Mouse (Mus musculus) monocyte, adult 5-6 weeks (primary cell): ENCODE results near the gene Ccdc88c. TPM values are rescaled to one million over a fixed set of nuclear protein-coding genes. Genes with fewer than 3 reads are reported as not detected.

ENCODE experiments used
- ATAC-seq: fragments of 153-309, 156-312 bp; replicated peaks from 2 replicates; pipeline ENCODE4 v1.8.0; 2017; ENCODE audit warnings: mild to moderate bottlenecking; ENCODE audit not compliant: low TSS enrichment, insufficient number of reproducible peaks, severe bottlenecking, poor library complexity, low FRiP score
- total RNA-seq: library from RNA; stranded (forward); fragments of 200-1000, 200-491, 200-594 nt; gene quantifications from 3 replicates; pipeline ENCODE4 v1.2.3, GENCODE M21; 2017

Gene Ccdc88c
- total RNA-seq, 1 experiment from 2014 or later, result 350 TPM

DNA sequence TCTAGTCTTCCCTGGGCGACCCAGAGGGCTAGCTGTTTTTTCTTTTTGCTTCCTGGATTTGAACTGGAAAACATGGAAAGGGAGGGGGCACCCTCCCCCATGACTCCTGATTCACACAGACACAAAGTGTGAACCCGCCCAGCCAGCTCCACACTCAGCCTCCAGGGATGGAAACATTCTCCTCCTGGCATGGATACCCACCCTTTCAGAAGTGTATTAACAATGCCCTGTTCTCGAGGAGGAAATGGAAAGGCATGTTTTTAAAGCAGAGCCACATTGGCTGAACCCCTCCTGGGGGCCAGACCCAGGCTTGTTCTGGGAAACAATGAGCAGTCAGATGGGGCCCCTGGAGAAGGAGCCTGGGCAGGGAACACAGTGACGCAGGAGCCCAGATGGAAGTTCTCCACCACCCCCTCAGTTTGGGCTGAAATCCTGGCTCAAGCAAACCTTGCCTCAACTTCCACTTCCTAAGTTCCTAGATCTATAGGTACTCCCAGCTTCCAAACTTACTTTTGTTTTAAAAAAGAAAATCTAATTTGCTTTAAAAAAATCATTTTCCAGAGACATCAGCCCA is 160.7 kb downstream of the Ccdc88c start:
- no peak for ATAC-seq

DNA sequence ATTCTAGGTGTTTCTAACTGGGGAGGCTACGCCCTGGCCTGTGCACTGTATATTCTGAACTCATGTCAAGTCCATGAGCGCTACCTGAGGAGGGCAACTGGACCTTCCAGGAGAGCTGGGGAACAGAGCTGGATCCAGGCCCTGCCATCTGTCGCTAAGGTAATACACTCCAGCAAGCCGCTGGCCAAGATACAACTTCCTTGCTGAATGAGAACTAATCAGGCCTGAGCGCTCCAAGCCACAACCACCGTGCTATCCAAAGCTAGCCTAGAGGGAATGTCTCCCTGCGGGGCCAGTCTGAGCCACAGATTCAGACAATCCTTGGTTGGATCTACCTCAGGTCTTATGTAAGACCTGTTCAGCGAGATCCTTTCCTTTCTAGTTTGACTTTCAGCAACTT is 161.8 kb downstream of the Ccdc88c start:
- no peak for ATAC-seq

DNA sequence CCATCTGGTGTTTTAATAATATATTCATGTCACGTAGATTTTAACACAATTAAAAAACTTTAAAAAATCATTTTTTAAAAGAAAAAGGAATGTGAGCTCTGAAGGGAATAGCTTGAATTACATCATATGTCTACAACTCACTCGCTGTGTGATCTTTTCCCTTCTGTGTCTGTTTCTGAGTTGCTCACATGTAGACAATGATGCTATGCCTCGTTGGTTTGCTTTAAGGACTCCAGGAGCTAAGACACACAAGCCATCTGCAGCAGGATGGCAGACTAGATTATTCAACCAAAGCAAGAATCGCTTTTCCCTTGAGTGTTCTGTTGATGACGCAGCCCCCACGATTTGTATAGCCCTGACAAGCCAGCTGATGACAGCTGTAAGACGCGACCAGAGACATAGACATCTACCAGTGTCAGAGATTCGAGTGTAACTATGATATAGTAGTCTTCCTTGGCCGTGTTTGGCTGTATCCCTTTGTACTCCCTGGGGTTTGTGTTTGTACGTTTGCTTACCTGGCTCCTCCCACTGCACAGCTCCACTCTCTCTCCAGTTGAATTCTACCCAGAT is 163.3 kb downstream of the Ccdc88c start:
- no peak for ATAC-seq

DNA sequence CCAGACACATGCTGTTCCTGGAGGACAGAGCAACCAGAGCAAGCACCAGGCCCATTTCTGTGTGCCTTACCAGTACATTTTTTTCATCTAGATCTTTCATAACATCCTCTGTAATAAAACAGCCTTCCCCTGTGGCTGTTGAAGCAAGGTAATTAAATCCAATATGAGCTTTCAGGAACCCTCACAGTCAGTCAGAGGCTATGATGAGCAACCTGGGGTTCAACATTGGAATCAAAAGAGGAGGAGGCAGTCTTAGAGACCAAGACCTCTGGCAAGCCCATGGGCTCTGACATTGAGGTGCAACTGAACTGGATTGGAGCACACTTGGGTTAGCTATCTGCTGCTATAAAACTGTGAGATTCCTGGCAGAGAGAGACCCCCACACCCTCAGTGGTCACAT is 163.8 kb downstream of the Ccdc88c start:
- no peak for ATAC-seq

DNA sequence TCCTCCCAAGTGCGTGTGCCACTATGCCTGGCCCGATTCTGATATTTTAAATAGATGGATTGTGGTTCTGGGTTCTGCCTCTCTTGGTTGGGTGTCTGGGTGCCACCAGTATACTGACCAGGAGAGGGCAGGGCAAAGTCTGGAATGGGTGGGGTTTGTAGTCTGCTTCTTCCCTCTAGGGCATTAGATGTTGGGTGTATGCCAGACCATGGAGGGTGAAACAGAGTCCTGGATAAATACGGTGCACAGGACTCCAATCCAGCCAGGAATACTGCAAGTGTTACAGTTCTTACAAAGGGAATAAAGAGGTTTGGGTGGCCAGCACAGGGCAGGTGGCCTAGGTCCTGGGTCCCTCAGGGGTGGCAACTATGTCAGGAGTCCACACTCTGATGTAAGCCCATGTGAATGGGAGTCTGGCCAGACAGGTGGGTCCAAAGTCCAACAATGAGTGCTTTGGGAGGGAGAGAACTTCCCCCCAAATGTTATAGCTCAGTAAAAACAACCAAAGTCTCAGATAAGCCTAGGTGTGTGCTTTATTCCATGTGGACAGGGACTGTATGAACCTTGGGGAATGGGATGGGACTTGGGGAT is 165.9 kb downstream of the Ccdc88c start:
- no peak for ATAC-seq

DNA sequence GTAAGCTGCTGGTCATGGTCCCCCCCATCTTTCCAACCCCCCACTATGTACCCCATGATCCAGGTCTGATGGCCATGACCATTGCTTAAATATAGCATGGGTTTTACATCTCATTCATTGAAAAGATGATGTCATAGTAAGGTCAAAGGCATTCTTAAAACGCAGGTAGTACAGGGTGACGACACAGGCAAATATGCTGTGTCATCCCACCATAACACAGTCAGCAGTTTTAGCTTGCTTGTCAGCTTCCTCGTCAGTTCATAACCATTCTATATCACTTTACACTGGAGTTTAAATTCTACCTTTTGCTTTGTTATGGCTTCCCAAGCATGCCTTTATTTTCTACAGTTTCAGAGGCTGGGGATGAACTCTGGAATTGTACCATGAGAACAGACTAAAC is 166.6 kb downstream of the Ccdc88c start:
- no peak for ATAC-seq

Other genes with a start within 250 kb of the Ccdc88c start
- 14.6 to 22.5 TPM (median 22.4 TPM) in 3 replicates for gene Dglucy, start 250.0 kb downstream of the Ccdc88c start, total RNA-seq
- gene Gpr68, start 120.9 kb downstream of the Ccdc88c start, total RNA-seq, result 4.4 to 27.8 TPM (median 4.9 TPM) in 3 replicates
- 215 to 245 TPM (median 234 TPM) in 3 replicates for gene Ppp4r3a, start 54.6 kb upstream of the Ccdc88c start, total RNA-seq